Comparison of ENCODE assay signal across 16 mouse cellular contexts in the genomic region with DNA sequence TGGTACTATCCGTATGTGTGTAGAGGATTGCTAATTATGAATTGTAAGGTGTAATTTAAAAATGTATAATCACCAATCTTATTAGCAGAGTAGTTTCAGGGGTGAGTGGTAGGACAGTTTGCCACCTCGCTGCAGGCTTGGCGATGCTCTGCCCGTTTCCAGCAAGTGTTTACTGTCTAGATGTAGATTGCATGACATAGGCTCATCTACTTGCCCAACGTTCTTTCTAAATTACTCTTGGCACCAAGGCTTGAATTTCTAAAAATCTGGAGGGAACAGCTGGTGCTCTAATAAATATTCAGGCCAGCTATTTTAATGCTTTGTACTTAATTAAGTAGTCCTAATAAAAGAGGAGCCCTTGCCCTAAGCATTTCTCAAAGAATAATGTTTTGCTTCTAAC.
"Had no signal": no experiment of that assay in that cellular context is flagged by ENCODE, and none has a peak within 500 bp of the region (broad histone marks: within the 10 kb centered on the region; RNA-seq: fewer than 3 reads in every experiment).

No protein-coding gene starts in this region.

- H3K4me1 ChIP-seq: liver, embryonic 15.5 days had no signal

- DNase-seq: kidney, adult 8-10 months; kidney, postnatal 10 days; kidney, postnatal 36 days; liver; lung, adult 18-20 months; thymus, adult 18-20 months; thymus, postnatal 36 days had no signal

- H3K27ac ChIP-seq: limb, embryonic 10.5 days; limb, embryonic 13.5 days; liver, embryonic 12.5 days; liver, embryonic 15.5 days; lung, embryonic 15.5 days; midbrain, embryonic 15.5 days had no signal

- H3K9ac ChIP-seq: kidney, embryonic 15.5 days; limb, embryonic 13.5 days; liver, embryonic 12.5 days; liver, embryonic 15.5 days; lung, embryonic 15.5 days; midbrain, embryonic 15.5 days had no signal

- H3K36me3 ChIP-seq: kidney, embryonic 15.5 days; limb, embryonic 10.5 days; limb, embryonic 13.5 days; liver, embryonic 12.5 days; liver, embryonic 15.5 days; lung, embryonic 15.5 days; midbrain, embryonic 15.5 days had no signal

- H3K4me2 ChIP-seq: lung, embryonic 15.5 days; midbrain, embryonic 11.5 days; midbrain, embryonic 15.5 days had no signal

- H3K27me3 ChIP-seq: kidney, embryonic 15.5 days; limb, embryonic 13.5 days; liver, embryonic 15.5 days; midbrain, embryonic 15.5 days had no signal

- H3K4me3 ChIP-seq: kidney, embryonic 15.5 days; limb, embryonic 10.5 days; limb, embryonic 13.5 days; liver, embryonic 12.5 days; liver, embryonic 15.5 days; lung, embryonic 15.5 days; midbrain, embryonic 15.5 days had no signal

- H3K9me3 ChIP-seq: kidney, embryonic 15.5 days; limb, embryonic 10.5 days; limb, embryonic 13.5 days; liver, embryonic 12.5 days; liver, embryonic 15.5 days; lung, embryonic 15.5 days; megakaryocyte, embryonic 14.5 days; midbrain, embryonic 15.5 days had no signal
